Mouse (Mus musculus): ENCODE data around the gene Slc39a1.

Slc39a1 gene

DNA sequence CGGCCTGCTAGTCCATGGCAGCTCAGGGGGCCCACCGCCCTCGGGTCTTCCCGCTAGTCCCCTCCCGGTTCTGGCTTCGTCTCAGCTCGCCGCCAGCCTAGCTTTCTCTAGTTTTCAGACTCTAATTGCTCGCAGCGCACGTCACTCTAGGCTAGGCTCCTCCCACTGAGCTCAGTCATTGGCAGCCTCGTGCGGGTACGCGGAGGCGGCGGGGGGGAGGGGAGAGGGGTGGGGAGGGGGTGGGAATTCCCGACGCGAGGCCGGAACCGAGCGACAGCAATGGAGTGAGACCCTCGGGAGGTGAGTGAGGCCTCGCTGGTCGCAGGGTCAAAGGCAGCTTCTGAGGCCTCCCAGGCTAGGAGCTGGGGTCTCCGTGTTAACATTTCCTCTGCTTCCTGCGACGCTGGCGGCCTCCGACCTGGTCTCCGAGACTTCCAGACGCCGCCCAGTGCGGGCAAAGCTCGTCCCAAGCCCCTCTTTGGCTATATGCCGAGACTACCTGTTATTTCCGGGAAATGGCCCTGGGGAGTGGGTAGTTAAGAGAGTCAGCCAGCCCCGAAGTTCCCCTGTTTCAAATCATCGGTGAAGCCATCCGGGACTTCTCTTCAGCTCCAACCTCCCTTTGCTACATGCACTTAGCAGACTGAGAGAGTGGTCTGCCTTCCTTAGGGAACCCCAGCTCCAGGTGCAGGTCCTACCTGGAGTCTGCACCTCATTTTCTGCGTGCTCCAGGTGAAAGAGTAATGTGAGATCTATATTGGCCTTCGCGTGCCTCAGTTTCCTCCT lies at the start of gene Slc39a1:
Gene Slc39a1, plus strand, starts transcription at position 213 of the 786 bp plus-strand sequence.
- peak; percentile 92 for DNase-seq (ENCODE audit: low spot score)

DNA sequence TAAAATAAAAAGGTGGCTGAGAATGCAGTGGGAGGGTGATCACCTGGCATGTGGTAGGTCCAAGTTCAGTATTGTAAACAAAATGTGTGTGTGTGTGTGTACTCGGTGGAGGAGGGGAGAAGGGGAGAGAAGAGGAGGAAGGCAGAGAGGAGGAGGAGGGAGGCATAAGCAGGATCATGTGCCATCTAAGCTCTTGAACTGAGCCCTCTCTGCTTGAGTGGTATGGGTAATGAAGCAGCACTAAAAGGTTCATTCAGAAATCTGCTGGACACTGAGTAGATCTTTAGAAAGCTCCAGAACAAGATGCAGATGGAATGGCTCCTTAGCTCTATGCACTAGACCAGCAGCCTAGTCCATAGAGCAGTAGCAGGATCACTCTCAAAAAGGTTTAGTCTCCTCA lies 45.1 kb upstream of the Slc39a1 start:
- DNase-seq (ENCODE audit: low spot score), result no peak

GRCm38 (mm10) chr3:90203619-90204018 lies 44.4 kb upstream of the Slc39a1 start:
- no peak for DNase-seq (ENCODE audit: low spot score)

DNA sequence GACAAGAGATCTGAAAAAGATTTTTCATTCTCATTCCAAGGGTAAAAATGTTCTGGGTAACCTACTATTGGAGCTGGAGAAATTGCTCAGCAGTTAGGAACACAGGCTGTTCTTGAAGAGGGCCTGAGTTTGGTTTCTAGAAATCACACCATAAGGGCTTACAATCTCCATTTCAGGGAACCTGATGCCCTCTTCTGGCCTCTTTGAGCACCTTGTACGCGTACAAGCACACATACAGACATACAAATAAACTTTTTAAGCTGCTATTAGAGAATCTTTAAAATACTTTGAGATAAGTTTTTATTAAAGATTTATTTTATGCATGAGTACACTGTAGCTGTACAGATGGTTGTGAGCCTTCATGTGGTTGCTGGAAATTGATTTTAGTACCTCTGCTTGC lies 43.4 kb upstream of the Slc39a1 start:
- no peak for DNase-seq (ENCODE audit: low spot score)

DNA sequence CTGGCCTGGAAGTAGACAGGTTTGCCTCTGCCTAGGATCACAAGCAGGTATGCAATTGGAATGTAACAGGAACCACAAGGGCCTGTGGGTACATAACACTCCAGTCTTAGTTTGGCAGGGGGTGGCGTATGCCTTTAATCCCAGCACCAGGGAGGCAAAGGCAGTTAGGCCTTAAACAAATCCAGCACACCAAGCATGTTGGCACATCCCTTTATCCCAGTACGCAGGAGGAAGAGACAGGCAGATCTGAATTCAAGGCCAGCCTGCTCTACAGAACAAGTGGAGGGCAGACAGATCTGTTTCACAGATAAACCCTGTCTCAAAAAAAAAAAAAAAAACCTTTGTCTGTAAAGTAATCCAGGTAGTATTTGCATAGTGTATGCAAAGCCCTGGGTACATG lies 39.3 kb upstream of the Slc39a1 start:
- no peak for DNase-seq (ENCODE audit: low spot score)

DNA sequence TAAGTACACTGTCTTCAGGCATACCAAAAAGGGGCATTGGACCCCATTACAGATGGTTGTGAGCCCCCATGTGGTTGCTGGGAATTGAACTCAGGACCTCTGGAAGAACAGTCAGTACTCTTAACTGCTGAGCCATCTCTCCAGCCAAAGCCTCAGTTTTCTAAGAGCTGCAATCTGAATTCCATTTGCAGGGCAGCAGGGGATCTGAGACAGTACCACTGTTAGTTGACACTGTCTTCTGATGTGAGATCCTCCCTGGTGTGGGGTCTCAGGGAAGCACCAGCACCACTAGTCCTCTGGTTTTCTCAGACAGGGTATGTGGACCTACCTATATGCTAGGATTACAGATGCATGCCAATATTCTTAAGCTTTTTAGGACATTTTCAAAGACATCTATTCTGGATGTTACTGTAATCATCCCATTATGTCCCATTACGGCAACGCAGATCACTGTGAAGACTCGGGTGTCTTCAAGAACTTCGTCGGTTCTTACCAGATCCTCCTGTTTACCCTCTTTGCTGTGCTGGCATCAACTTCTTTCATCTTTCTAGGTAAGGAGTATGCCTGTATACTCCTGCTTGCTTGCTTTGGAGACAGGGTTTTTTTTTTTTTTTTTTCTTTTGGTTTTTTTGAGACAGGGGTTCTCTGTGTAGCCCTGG lies 37.9 kb upstream of the Slc39a1 start:
- DNase-seq (ENCODE audit: low spot score), result no peak

GRCm38 (mm10) chr3:90211475-90212398 lies 36.2 kb upstream of the Slc39a1 start:
- no peak for DNase-seq (ENCODE audit: low spot score)

- no peak for DNase-seq (ENCODE audit: low spot score)
These were observed 35.2 kb upstream of the Slc39a1 start for GRCm38 (mm10) chr3:90212723-90213122.

- DNase-seq (ENCODE audit: low spot score), result peak; percentile 81
These were observed 34.5 kb upstream of the Slc39a1 start, which contains the start of the genes Rps27 and Rab13 for GRCm38 (mm10) chr3:90213377-90213866. Gene Rps27 (minus strand): TSS chr3:90213651. Gene Rab13 (plus strand): TSS chr3:90213695.

- no peak for DNase-seq (ENCODE audit: low spot score)
These were observed 33.9 kb upstream of the Slc39a1 start for GRCm38 (mm10) chr3:90213956-90214684.

DNA sequence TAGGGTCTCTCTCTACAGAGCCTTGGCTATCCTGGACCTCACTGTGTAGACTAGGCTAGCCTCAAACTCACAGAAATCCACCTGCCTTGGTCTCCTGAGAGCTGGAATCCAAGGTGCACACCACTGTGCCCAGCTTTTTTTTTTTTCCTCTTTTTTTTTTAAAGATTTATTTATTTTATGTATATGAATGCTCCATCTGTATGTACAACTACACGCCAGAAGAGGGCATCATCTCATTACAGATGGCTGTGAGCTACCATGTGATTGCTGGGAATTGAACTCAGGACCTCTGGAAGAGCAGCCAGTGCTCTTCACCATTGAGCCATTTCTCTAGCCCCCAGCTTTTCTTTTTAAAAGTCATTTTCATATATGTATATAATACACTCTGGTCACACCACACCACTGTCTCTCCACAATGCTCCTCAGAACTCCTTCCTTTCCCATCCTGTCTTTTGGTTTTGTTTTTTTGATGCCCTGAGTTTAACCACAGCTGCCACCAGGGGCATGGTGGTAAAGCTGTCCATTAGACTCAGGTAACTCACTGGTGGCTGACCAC lies 32.1 kb upstream of the Slc39a1 start:
- DNase-seq (ENCODE audit: low spot score), result no peak

DNA sequence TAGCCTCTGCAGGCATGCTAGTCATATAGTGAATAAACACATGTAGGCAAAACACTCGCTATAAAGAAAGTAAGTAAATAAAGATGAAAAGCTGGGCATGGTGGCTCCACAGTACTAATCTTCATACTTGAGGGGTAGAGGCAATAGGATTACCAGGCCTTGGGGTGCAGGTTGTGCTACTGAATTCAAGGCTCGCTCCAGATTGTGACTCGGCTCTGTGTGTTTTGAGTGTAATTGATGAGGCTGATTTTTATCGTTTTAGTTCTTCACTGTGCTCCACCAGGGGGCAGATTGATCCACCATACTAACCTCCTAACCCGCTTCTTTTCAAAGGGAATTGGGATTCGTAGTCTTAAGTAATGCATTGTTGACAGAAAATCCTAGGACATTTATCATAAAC lies 27.9 kb upstream of the Slc39a1 start:
- DNase-seq (ENCODE audit: low spot score), result peak; percentile 54

- peak; percentile 85 for DNase-seq (ENCODE audit: low spot score)
These were observed 27.4 kb upstream of the Slc39a1 start for GRCm38 (mm10) chr3:90220531-90220951.

- DNase-seq (ENCODE audit: low spot score), result no peak
These were observed 26.8 kb upstream of the Slc39a1 start for GRCm38 (mm10) chr3:90221123-90221522.

DNA sequence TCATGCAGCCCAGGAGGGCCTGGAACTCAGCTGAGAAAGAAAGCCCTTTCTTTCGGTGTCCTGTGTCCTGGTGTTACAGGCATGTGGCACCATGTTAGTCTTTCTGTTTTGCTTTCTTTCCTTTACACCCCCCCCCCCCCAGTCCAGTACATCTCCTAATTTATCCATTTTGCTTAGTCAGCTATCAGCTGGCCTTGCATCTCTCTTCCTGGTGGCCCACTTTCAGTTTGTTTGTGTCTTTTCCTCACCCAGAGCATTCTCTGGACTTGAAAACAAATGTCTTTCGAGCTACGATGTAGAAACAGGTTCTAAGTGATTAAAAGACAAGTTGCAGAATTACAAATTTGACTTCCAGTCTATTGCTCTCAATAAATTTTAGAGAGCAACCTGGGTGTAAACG lies 25.5 kb upstream of the Slc39a1 start:
- DNase-seq (ENCODE audit: low spot score), result no peak

GRCm38 (mm10) chr3:90222941-90223340 lies 25.0 kb upstream of the Slc39a1 start:
- DNase-seq (ENCODE audit: low spot score), result no peak

- DNase-seq (ENCODE audit: low spot score), result no peak
These were observed 23.6 kb upstream of the Slc39a1 start for GRCm38 (mm10) chr3:90224331-90224730.

DNA sequence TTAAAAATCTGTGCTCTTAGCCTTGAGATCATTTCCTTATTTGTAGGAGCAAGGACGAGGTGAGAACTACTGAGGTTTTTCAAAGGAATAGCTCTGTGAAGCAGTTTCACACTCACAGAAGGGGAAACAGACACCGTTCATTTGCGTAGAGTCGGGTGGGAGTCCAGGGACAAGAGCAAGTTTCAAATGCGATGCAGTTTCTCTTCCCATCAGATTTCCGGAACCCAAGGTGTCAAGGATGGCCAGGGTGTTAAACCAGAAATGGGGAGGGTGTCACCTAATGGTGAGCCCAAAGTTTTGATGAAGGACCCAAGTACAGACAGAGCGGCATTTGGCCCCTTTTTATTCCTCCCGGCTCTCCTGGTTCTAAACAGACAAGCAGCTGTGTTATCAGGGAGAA lies 16.9 kb upstream of the Slc39a1 start:
- no peak for DNase-seq (ENCODE audit: low spot score)

GRCm38 (mm10) chr3:90231507-90232333 lies 16.3 kb upstream of the Slc39a1 start, which contains the start of gene Jtb:
Gene Jtb (plus strand): TSS chr3:90231597.
- peak; percentile 91 for DNase-seq (ENCODE audit: low spot score)

GRCm38 (mm10) chr3:90241251-90241650 lies 6.7 kb upstream of the Slc39a1 start:
- no peak for DNase-seq (ENCODE audit: low spot score)
